ENCODE assay signal across 25 mouse cellular contexts in genomic region chr16:93919189-93919588, GRCm38 (mm10). TPM values are rescaled to one million over a fixed set of nuclear protein-coding genes. Genes with fewer than 3 reads are reported as not detected.
A peak's percentile ranks its signal among the peaks of the same experiment; 100 is the strongest.
DNase-seq lines count a peak whose midpoint lies in the region; ATAC-seq and TF ChIP-seq lines count a peak whose summit lies in the region.
"Had no signal": no experiment of that assay in that cellular context is flagged by ENCODE, and none has a peak within 500 bp of the region (broad histone marks: within the 10 kb centered on the region; RNA-seq: fewer than 3 reads in every experiment).

No protein-coding gene starts in this region.

- H3K4me1 ChIP-seq in forebrain, embryonic 11.5 days (replicated peaks; ENCODE audit: control insufficient read depth, insufficient read depth, low read length), result no peaks in the 10 kb centered on the region
- peaks cover 3% of the 10 kb centered on the region; the same call in 1 of the 2 replicates for H3K4me1 ChIP-seq in forebrain, embryonic 12.5 days
- H3K4me1 ChIP-seq in neural tube, embryonic 11.5 days (ENCODE audit: control insufficient read depth, insufficient read depth, low read length), result no peaks in the 10 kb centered on the region
- H3K4me1 ChIP-seq in hindbrain, postnatal 0 days (ENCODE audit: insufficient read depth, low read length), result no peaks in the 10 kb centered on the region

- 83% methylated on average over 20 of the region's 20 CpGs for WGBS in forebrain, embryonic 11.5 days
- 84% methylated on average over 20 of the region's 20 CpGs for WGBS in forebrain, embryonic 12.5 days
- 68% methylated on average over 20 of the region's 20 CpGs for WGBS in neural tube, embryonic 11.5 days
- 68% methylated on average over 20 of the region's 20 CpGs for WGBS in hindbrain, postnatal 0 days

- H3K9me3 ChIP-seq in forebrain, embryonic 11.5 days (ENCODE audit: control insufficient read depth, low read length), result no peaks in the 10 kb centered on the region
- H3K9me3 ChIP-seq in forebrain, embryonic 12.5 days, result no peaks in the 10 kb centered on the region
- H3K9me3 ChIP-seq in neural tube, embryonic 11.5 days (ENCODE audit: control insufficient read depth, low read length), result no peaks in the 10 kb centered on the region
- no peaks in the 10 kb centered on the region for H3K9me3 ChIP-seq in hindbrain, postnatal 0 days (ENCODE audit: low read length)
- H3K9me3 ChIP-seq: embryonic facial prominence, embryonic 15.5 days; G1E; limb, embryonic 15.5 days; liver, embryonic 15.5 days; lung, embryonic 15.5 days had no signal

- no peak for TF ChIP-seq CTCF in hindbrain, postnatal 0 days (IDR thresholded peaks at IDR 0.05; ENCODE audit: low read depth)

- no peak for DNase-seq in forebrain, embryonic 11.5 days (ENCODE audit: low spot score)
- peak; percentile 38 for DNase-seq in neural tube, embryonic 11.5 days (ENCODE audit: low spot score)
- no peak for DNase-seq in neural tube, embryonic 10.5 days (ENCODE audit: extremely low spot score, low spot score)
- no peak for DNase-seq in hindbrain, postnatal 0 days (ENCODE audit: low spot score)
- no peak for DNase-seq in heart, postnatal 4 days
- no peak for DNase-seq in lung, postnatal 4 days
- DNase-seq: adrenal gland, postnatal 10 days; cerebellum, adult 2 months; embryo, embryonic 11 days; gastrocnemius, postnatal 10 days; kidney, adult 11 months; layer of hippocampus, adult 9-11 months; lung, postnatal 36 days; retina, postnatal 1 day; right cerebral cortex, postnatal 25 days; spleen, adult 18-20 months; thymus, postnatal 36 days had no signal

- no peak overlapping the region for H3K4me2 ChIP-seq in forebrain, embryonic 11.5 days (ENCODE audit: low read depth, low read length, severe bottlenecking)
- H3K4me2 ChIP-seq in forebrain, embryonic 12.5 days, result no peak overlapping the region
- H3K4me2 ChIP-seq in neural tube, embryonic 11.5 days (ENCODE audit: low read depth), result no peak overlapping the region
- no peak overlapping the region for H3K4me2 ChIP-seq in hindbrain, postnatal 0 days (ENCODE audit: low read depth, low read length)
- H3K4me2 ChIP-seq: limb, embryonic 15.5 days had no signal

- H3K27ac ChIP-seq in forebrain, embryonic 11.5 days (ENCODE audit: low read depth, low read length), result no peak overlapping the region
- H3K27ac ChIP-seq in forebrain, embryonic 12.5 days, result no peak overlapping the region
- no peak overlapping the region for H3K27ac ChIP-seq in neural tube, embryonic 11.5 days (ENCODE audit: low read depth, low read length)
- H3K27ac ChIP-seq in hindbrain, postnatal 0 days, result no peak overlapping the region
- H3K27ac ChIP-seq: embryonic facial prominence, embryonic 15.5 days; limb, embryonic 15.5 days; liver, embryonic 15.5 days; lung, embryonic 15.5 days had no signal

- H3K9ac ChIP-seq in forebrain, embryonic 11.5 days (ENCODE audit: low read length), result no peak overlapping the region
- no peak overlapping the region for H3K9ac ChIP-seq in forebrain, embryonic 12.5 days
- H3K9ac ChIP-seq in neural tube, embryonic 11.5 days (ENCODE audit: low read length), result no peak overlapping the region
- H3K9ac ChIP-seq in hindbrain, postnatal 0 days (replicated peaks; ENCODE audit: low read length), result no peak overlapping the region
- H3K9ac ChIP-seq: embryonic facial prominence, embryonic 15.5 days; limb, embryonic 15.5 days; liver, embryonic 15.5 days; lung, embryonic 15.5 days had no signal

- H3K36me3 ChIP-seq in forebrain, embryonic 11.5 days (ENCODE audit: control insufficient read depth, insufficient read depth, low read length), result no peaks in the 10 kb centered on the region
- no peaks in the 10 kb centered on the region for H3K36me3 ChIP-seq in forebrain, embryonic 12.5 days (replicated peaks)
- no peaks in the 10 kb centered on the region for H3K36me3 ChIP-seq in neural tube, embryonic 11.5 days (ENCODE audit: control insufficient read depth, insufficient read depth, low read length)
- H3K36me3 ChIP-seq in hindbrain, postnatal 0 days (ENCODE audit: insufficient read depth, low read length), result no peaks in the 10 kb centered on the region
- H3K36me3 ChIP-seq: embryonic facial prominence, embryonic 15.5 days; G1E; limb, embryonic 15.5 days; liver, embryonic 15.5 days; lung, embryonic 15.5 days had no signal

- no peak overlapping the region for H3K4me3 ChIP-seq in forebrain, embryonic 11.5 days (ENCODE audit: low read depth, low read length)
- H3K4me3 ChIP-seq in forebrain, embryonic 12.5 days (replicated peaks), result no peak overlapping the region
- H3K4me3 ChIP-seq in neural tube, embryonic 11.5 days (ENCODE audit: low read depth, low read length), result no peak overlapping the region
- no peak overlapping the region for H3K4me3 ChIP-seq in hindbrain, postnatal 0 days (ENCODE audit: low read length)
- H3K4me3 ChIP-seq: embryonic facial prominence, embryonic 15.5 days; limb, embryonic 15.5 days; liver, embryonic 15.5 days; lung, embryonic 15.5 days; myocyte had no signal

- 0 out of 2 replicates have a peak, but pooled peaks have one; percentile 39 for ATAC-seq in forebrain, embryonic 11.5 days (replicated peaks; ENCODE audit: low FRiP score)
- no peak for ATAC-seq in forebrain, embryonic 12.5 days (ENCODE audit: low FRiP score)
- no peak; the same call in 1 of the 2 replicates for ATAC-seq in neural tube, embryonic 11.5 days (ENCODE audit: insufficient read depth, low FRiP score, low TSS enrichment)
- peak; percentile 18; the same call in 1 of the 2 replicates for ATAC-seq in hindbrain, postnatal 0 days
- ATAC-seq: activated CD4-positive, CD25-positive, alpha-beta regulatory T cell, adult 4 months had no signal

- H3K27me3 ChIP-seq in forebrain, embryonic 11.5 days (ENCODE audit: control insufficient read depth, insufficient read depth, low read length), result no peaks in the 10 kb centered on the region
- H3K27me3 ChIP-seq in forebrain, embryonic 12.5 days, result 0 out of 2 replicates have a peak, but pooled peaks cover 4% of the 10 kb centered on the region
- H3K27me3 ChIP-seq in neural tube, embryonic 11.5 days (ENCODE audit: control insufficient read depth, insufficient read depth, low read length), result no peaks in the 10 kb centered on the region
- H3K27me3 ChIP-seq in hindbrain, postnatal 0 days (ENCODE audit: insufficient read depth, low read length), result no peaks in the 10 kb centered on the region
- H3K27me3 ChIP-seq: embryonic facial prominence, embryonic 15.5 days; liver, embryonic 15.5 days; lung, embryonic 15.5 days had no signal

RNA-seq across cellular contexts. Expression of gene Chaf1b, which starts 35.5 kb away (rescaled TPM):
- polyA plus RNA-seq in forebrain, embryonic 11.5 days (2014; fragmentation: Nextera tagmentation; extraction: Ambion mirVana), result 119 and 120 TPM in 2 replicates
- 92.4 and 93.4 TPM in 2 replicates for polyA plus RNA-seq in forebrain, embryonic 12.5 days (2016; fragmentation: Nextera tagmentation; extraction: Ambion mirVana)
- 80.9 and 87.2 TPM in 2 replicates for polyA plus RNA-seq in neural tube, embryonic 11.5 days (2014; fragmentation: Nextera tagmentation; extraction: Ambion mirVana)
- total RNA-seq in hindbrain, postnatal 0 days (2014; rRNA removed), result 9.3 and 11.4 TPM in 2 replicates
- 18.7 and 20.2 TPM in 2 replicates for polyA plus RNA-seq in hindbrain, postnatal 0 days (2015; fragmentation: Nextera tagmentation; extraction: Ambion mirVana)
- total RNA-seq in heart, postnatal 4 days (2021), result 10 to 100 TPM; 22.8 to 25.2 TPM

Comparison
In these comparisons a context has a peak if more than half of its experiments do, and no peak if none do; other contexts are left out.
1. ATAC-seq: peak in forebrain, embryonic 11.5 days (single experiment) and hindbrain, postnatal 0 days (single experiment); none in forebrain, embryonic 12.5 days (single experiment) and neural tube, embryonic 11.5 days (single experiment).